Mouse (Mus musculus) CH12F3 (cell line): ENCODE data around the gene Cdh12.
"Not testable (repeated sequence)": the region's sequence is repeated elsewhere in the genome, so short reads cannot be mapped to it uniquely, and the experiment has no call there.

Experiments used
- in situ Hi-C: fragments of 300-500 bp; cut with MboI; formaldehyde crosslinking; loops from 2 replicates; pipeline ENCODE4 v1.14.3; 2020; ENCODE audit warnings: low sequenced_read_pairs

The Cdh12 gene

DNA sequence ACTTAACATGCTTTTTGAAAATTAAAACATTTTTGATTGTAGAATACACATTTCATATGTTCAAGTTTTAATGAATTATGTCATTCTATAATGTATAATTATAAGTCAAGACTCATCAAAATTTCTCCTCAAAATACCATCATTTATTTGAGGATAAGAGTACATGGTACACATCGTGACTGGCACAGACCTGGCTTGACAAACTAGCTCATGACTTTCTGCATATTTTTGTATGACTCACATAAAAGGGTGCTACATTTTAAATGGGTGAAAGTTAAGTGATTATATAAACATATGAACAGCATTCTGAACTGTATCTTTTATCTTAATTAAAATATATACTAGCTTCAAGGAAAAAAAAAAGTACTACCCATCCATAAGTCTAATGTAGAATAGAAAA is 643.8 kb downstream of the Cdh12 start:
- in situ Hi-C loops, result no loop called here

DNA sequence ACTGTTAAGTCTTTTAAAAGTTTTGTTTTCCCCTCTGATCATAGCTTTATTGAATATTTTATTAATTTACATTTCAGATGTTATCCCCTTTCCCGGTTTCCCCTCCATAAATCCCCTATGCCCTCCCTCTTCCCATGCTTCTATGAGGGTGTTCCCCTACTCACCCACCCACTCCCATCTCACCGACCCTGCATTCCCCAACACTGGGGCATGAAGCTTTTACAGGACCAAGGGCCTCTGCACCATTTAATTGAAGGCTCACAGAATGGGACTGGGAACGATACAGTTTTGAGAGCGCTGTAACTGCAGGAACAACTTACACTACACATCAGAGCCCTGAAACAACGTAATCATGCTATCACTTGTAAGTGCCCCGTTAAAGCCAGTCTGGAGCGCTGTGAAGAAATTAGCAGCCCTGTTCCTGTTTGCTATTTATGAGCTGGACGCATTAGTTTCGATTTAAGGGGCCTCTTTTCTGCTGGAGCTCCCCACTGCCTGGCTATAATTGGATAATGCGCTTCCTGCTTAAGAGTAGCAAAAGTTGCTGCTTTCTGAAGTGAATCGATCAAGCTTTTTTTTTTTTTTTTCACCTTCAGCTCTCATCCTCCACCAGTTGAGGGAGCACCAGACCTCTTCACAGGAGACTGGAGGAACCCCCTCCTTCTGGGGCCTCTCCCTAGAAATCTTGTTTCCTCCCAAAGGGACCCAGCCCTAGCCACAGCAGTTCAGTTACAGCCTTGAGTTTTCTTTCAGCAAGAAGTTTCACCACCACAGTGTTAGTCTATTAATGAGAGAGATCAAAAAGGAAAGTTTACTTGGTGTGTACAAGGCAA is 660.2 kb downstream of the Cdh12 start:
- in situ Hi-C loops, result no loop called here

DNA sequence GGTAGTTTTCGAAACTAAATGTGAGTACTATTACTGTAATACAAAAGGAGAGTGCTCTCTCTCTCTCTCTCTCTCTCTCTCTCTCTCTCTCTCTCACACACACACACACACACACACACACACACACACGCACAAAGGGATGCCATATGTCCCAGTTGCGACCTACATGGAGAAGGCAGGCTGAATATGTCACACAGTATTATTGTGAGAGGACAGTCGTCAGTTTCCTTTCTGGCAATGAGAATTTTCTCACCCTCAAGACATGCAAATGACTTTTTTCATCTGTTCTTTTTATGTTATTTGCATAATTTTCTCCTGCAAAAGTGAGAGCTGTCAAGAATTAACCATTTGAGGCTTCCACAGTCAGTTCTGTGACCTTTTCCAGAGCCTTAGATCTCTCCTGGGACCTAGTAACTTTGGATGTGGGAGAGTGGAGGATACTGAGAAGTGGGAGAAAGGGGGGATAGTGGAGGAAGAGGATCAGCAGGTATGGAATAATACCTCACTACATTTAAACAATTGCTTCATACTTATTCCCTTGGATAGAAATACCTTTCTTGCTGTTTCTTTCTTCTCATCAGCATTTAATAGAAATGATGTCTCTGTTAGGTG is 660.9 kb downstream of the Cdh12 start:
- in situ Hi-C loops, result no loop called here

DNA sequence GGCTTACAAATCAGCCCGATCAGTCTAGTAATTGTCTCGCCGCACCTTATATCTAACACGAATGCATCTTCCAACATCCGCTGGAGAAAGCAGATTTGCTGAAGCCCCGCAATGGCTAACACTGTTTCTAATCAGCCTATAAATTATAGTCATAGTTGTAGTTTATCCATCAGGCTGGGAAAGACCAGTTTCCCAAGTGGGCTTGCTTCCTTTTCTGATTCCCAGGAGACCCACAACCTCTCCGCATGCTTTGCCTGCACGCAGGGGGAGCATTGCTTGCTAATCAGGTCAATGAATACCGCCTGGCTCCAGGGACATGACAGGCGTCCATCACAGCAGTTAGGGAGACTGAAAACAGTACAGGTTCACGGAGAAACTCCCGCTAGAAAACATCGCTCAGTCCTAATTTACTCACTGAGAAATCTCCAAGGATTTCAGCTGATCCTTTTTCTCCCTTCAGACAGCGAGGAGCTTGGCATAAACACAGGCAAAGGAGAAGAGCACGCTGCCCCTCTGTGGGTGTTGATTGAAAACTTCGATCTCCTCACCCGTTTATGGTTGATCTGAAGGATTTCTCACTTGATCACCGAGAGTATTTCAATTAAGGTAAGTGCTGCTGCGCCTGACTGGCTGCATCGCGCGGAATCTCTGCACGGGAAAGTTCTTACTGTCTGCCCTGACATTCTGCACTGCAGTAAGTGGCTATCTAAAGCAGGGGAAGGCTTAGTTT is 662.0 kb downstream of the Cdh12 start:
- in situ Hi-C loops, result no loop called here

DNA sequence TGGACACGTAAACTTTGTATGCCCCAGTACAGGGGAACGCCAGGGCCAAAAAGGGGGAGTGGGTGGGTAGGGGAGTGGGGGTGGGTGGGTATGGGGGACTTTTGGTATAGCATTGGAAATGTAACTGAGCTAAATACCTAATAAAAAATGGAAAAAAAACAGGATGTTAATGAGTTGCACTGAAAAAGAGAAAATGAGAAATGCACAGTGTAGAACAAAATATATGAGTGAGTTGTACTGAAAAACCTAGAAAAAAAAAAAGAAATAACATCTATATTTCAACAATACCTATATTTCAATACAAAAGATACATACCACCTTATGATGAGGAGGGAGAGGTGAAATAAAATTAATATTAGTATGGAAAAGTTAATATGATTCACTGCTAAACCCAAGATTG is 665.7 kb downstream of the Cdh12 start:
- in situ Hi-C loops, result not testable (repeated sequence)

DNA sequence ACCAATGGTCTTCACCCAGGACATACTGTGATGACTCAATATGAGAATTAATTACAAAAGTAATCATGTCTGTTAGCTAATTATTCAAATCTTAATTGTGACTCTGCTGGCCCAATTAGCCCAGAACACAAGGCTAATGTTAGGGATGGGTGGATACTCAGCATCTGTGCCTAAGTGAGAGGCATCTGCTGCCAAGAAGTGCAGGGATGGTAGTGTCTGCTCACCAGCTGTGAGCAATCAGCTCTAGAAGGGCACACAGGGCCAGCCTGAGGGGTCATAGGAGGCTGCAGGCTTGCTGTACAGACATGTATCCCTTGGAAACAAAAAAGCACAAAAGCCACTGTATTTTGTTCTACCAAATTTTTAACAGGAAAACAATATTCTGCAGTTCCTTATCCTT is 681.6 kb downstream of the Cdh12 start:
- in situ Hi-C loops, result no loop called here

DNA sequence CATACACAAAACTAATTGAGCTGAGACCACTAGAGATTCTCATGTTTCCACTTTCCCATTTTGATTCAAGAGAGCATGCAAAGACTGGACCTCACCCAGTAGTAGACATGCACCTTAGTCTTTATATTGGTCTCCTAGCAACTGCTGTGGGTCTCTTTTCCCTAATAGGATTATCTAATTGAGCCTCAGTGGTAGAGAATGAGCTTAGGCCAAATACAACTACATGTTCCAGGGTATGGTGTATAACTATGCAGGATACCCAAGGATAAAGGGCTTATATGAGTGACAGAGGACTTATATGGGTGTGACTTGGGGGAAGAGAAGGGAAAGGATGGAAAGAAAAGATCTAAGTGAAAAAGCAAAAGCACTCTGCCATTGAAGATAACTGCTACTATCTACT is 683.9 kb downstream of the Cdh12 start:
- in situ Hi-C loops, result no loop called here

DNA sequence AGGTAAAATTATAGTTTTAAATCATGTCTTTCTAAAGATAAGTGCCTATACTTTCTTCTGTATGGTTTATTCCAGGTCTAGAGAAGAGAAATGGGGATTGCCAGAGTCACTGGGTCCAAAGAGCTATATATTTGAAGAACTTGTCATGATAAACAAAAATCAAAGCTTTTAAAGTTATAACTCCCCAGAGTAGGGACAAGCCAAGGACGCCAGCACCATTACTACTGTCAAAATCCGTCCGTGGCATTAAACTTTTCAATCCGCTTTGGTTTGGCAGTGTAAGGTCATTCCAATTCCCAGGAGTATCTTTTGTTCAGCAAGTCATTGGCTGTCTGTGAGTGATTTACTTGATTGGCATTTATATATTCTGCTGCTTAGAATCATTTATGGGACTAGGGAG is 697.8 kb downstream of the Cdh12 start:
- in situ Hi-C loops, result no loop called here

DNA sequence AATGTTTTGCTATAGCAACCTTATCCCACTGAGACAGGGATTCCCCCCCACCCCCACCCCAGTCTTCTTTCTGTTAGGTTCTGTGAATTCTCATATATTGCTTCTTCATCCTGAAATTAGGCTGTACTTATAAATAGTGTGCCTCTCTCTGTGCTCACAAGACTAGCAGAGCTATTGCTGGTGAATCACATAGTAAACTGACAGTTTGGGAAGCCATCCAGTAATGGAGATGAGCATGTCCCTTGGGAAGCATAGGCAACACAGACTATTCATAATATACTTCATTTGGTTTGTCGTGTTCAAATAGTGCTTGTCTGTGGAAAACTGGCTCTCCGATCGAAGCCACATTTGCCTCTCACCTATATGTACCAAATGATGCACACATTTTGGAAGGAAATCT is 704.5 kb downstream of the Cdh12 start:
- in situ Hi-C loops, result no loop called here

DNA sequence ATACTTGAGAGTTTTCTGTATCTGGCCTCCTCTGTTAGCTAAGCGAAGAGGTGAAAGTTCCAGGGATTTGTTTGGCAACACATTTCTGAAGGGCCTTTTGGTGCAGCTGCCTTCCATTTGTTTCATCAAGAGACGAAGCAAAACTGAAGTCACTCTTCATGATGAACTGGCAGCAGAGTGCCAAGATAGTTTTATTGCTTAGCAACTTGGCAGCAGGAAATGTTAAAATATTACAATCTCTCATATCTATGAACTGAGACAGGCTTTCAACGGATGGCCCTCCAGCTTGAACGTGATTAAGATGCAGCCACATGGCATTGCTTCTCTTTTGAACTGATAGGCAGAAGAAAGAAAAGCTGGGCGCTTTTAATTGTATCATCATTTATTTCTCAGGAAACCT is 730.7 kb downstream of the Cdh12 start:
- in situ Hi-C loops, result no loop called here

DNA sequence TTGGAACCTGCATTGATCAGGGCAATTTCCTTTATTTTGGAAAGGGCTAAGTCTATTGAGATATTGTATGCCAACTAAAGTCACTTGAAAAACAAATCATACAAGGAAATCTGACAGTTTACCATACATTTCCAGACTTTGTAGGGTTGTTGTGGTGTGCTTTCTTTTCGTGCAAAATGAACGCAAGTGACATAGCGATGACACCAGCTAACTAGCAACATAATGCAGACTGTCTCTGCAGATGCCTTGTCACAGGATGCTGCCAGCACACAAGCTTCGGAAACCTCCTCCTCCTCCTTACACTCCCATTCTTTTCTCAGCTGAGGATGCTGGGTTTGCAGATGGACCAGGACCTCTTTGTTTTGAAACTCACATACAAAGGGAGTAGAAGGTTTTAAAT is 731.1 kb downstream of the Cdh12 start:
- in situ Hi-C loops, result no loop called here

DNA sequence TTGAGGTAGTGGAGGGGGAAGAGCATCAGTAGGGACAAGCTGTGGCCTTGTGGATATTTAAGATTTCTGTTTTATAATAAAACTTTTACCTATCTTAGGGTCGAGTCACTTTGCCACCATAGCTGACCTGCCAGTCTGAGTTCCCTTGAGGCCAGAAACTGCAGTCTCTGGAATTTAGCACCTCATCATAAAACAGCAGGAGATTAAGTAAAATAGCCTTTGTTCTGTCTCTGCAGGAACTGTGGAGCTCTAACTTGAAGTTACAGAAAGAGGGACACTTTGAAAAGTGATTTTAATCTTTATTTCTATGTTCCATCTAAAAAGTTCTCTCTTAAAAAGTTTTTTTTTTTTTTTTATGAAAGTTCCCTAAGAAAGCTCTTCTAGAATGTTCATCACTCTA is 736.7 kb downstream of the Cdh12 start:
- in situ Hi-C loops, result no loop called here

DNA sequence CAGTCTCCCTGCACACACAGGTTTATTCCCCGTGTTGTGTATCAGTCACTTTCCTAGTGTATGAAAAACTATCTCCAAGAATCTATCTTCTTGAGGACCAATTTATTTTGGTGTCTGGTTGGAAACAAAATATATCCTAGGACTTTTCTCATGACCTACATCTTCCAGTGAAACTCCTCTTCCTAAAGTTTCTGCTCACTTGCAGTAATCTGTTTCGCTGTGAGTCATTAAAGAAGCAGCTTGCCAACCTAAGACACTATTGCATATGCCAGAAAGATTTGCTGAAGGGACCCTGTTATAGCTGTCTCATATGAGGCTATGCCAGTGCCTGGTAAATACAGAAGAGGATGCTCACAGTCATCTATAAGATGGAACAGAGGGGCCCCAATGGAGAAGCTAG is 761.0 kb downstream of the Cdh12 start:
- in situ Hi-C loops, result not testable (repeated sequence)

DNA sequence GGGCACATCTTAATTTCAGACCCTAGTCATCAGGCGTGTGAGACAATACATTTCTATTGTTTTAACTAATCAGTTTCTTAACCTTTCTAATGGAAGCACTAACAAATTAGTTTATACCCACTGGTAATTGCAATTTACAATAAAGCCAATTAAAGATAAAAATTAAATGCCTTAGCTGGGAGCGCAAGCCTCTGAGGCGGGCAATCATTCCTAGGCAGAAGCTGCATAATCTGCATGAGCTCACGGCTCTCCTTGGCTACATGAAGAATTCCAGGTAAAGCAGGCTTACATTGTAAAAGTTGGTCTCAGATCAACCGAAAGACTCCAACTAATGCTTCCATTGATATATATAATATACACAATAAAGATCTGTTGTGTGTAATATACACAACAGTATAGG is 773.9 kb downstream of the Cdh12 start:
- in situ Hi-C loops, result no loop called here

DNA sequence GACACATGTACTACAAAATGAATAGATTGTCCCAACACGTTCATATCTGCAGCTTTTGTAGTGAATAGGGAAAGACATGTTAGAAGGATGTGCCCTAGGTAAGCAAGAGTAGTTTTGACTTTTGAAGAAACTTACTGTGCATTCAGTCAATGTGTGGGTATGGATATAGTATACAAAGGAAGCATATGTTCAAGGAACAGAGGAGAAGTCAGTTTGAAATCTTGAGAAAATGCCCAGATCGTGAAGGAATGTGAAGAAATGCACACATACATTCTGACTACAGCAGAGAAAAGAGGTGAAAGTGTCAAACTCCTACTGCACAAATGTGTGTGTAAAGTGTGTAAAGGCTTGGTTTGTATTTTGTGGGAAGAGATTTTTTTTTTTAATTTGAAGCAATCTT is 812.3 kb downstream of the Cdh12 start:
- in situ Hi-C loops, result no loop called here

DNA sequence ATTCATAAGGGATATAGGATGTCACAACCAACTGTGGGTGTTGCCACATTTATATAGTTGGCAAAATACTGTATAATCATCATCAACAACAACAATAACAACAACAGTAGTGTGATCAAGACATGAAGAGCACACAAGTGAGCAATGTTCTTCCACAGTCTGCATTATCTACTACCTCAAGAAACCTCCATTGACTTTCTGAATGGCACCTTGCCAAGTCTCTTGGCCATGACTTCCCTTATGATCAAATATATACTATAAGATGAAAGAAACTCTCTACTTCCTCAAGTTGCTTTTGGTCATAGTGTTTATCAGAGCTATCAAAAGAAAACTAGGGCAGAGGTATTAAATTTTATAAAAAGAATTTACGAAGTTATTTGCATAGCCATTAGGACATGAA is 820.8 kb downstream of the Cdh12 start:
- in situ Hi-C loops, result no loop called here

DNA sequence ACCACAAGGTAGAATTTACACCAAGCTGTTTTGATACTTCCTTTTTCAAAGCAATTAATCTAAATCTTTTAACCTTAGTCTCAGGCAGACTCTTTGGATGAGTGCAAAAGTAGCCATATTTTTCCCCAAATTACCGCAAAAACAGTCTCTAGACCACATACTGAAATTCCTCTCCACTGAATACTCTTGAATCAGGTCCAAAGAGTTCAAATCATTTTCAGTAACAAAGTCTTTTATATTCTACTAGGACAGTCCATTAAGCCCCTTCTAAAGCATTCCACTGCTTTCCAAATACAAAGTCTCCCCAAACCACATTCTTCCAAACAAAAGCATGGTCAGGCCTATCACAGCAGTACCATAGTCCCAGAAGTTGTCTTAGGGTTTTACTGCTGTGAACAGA is 848.0 kb downstream of the Cdh12 start:
- in situ Hi-C loops, result no loop called here

DNA sequence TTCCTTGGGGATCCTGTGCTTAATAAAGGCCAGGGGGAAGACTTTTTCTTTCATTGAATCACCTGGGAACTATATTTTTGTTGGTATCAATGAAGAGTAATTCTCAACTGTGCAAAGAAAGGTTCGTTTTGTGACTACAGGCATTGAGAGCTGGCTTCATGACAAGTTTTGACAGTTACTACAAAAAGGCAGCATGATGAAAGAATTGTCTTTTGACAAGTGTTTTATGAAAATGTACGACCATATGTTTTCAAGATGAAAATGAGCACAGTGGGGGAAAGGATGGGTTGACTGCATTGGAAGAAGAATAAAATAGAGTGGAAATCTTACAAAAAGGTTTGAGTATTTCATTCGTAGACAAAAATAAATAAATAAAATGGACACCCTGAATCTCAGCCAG is 866.4 kb downstream of the Cdh12 start:
- in situ Hi-C loops, result no loop called here

DNA sequence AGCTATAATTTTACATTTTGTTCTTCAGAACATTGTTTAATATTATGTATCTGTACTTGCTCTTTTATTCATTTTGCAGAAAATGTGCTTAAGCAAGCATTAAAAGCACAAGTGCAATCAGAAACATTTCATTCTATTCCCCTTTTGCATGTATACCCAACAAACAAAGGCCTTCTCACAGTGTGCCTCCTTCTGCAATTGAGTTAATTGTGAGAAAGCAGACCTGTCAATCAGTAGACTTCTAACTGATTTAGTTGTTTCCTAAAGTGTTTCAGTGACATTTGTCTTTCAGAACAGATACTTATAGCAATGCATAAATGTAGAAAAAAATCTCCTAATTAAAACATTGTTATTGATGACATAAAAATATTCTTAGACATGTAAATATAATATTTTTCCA is 894.8 kb downstream of the Cdh12 start:
- in situ Hi-C loops, result no loop called here

DNA sequence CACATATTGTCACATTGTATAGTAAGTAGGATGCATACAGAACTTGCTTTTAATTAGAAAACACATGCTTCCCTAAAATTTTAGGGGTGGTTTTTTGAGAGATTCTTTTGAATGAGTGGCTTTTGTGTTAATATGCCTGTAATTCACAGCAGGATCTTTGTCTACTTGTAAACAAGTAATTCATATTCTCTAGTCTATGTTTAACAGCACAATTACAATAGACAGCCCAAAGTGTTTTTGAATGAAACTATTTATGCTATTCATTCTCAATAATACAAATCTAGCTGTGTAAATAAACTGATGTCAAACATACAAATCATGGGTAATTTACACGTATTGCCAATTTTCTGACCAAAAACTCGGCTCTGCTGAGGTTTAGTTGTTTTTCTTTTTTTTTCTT is 895.3 kb downstream of the Cdh12 start:
- in situ Hi-C loops, result no loop called here

DNA sequence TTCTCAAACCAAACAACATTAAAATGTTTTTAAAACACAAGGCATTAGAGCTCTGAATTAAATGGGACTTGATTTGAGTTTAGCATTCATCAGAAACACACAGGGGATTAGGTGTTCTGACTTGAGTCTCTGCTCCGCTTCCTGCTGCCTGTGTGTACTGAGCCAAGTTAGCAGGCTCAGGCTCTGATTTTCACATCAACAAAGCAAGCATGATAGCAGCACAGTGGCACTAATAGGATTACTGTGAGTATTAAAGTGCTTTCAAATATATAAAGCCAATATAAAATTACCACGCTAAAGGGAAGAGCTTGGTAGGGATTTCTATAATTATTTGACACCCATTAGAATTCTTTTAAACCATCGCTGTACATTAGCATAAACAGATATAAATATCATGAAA is 895.7 kb downstream of the Cdh12 start:
- in situ Hi-C loops, result no loop called here
